8 mouse cellular contexts compared by ENCODE assay signal in the genomic region with DNA sequence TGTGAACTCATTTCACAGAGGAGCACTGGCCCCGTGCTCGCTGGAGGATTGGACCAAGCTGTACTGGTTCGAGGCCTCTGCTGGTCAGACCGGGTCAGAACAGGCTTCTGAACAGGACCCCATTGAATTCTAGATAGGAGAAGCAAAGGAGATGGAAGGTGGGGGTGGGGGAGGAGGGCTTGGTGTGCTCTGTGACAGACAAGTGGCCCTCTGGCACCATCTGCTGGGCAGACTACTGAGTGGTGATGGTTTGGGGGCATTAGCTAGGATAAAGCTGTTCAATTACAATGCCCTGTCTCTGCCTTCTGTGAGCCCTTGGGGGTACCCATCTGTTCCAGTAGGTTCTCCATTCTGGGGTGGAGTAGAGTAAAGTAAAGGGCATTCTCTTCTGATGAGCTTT. TPM values are rescaled to one million over a fixed set of nuclear protein-coding genes. Genes with fewer than 3 reads are reported as not detected.
DNase-seq lines count a peak whose midpoint lies in the region; ATAC-seq lines count a peak whose summit lies in the region.

No protein-coding gene starts in this region.

- peak; percentile 55 to 85 for DNase-seq in adrenal gland, adult (ENCODE audit: inconsistent age in 2 of 2, low spot score in 1 of 2)
- DNase-seq in adrenal gland, adult 8-10 months, result no peak
- peak; percentile 56 for DNase-seq in cerebellum, adult 9-10 months
- DNase-seq in induced T-regulatory cell, adult 2 months (ENCODE audit: low read depth), result peak; percentile 81
- DNase-seq in left cerebral cortex, postnatal 14 days (ENCODE audit: low spot score in 2 of 2), result peak; percentile 77 to 80
- DNase-seq in right cerebral cortex, postnatal 36 days (ENCODE audit: low spot score in 2 of 2), result peak; percentile 29 to 39

- intact Hi-C loops in left cerebral cortex, postnatal 14 days (cut with DNase I), result loop anchor here (5.0 to 10.0 kb wide), 3 partner anchors 83 to 185 kb away; no protein-coding TSS in a partner anchor

- ATAC-seq in frontal cortex, adult (ENCODE audit: low TSS enrichment), result peak; percentile 76; the same call in 1 of the 2 replicates
- ATAC-seq in megakaryocyte progenitor cell, adult 5-6 weeks (replicated peaks; ENCODE audit: poor library complexity), result peak; percentile 90

RNA-seq across cellular contexts. Expression of a gene that starts 6.5 kb away (rescaled TPM):
- not detected for total RNA-seq in adrenal gland, adult 8-10 months (2022)
- not detected for total RNA-seq in left cerebral cortex, postnatal 14 days (2021)
- total RNA-seq in megakaryocyte progenitor cell, adult 5-6 weeks (2015), result not detected in 2 replicates
- total RNA-seq in megakaryocyte progenitor cell, adult 5-6 weeks (2017), result not detected in 2 replicates

RNA-seq across cellular contexts. Expression of a gene that starts 11.5 kb away (rescaled TPM):
- 100 to 1,000 TPM; 463 to 561 (median 519) TPM for total RNA-seq in adrenal gland, adult 8-10 months (2022)
- 100 to 1,000 TPM; 473 to 503 TPM for total RNA-seq in left cerebral cortex, postnatal 14 days (2021)
- 251 and 286 TPM in 2 replicates for total RNA-seq in megakaryocyte progenitor cell, adult 5-6 weeks (2015)
- total RNA-seq in megakaryocyte progenitor cell, adult 5-6 weeks (2017), result 254 and 291 TPM in 2 replicates
